Mouse (Mus musculus) heart, embryonic 13.5 days (tissue): ENCODE measurements around the gene Wfdc6a. TPM values are rescaled to one million over a fixed set of nuclear protein-coding genes. Genes with fewer than 3 reads are reported as not detected.
"Not testable (repeated sequence)": the region's sequence is repeated elsewhere in the genome, so short reads cannot be mapped to it uniquely, and the experiment has no call there.

Source experiments
- ATAC-seq: fragments of 200-750 bp; cut with Nextera tagmentation; 2 replicates; pipeline ENCODE4 v1.8.0; 2017; ENCODE audit warnings: moderate TSS enrichment; ENCODE audit not compliant: insufficient number of reproducible peaks, low FRiP score, low TSS enrichment; ENCODE audit errors: extremely low read depth
- H3K27ac ChIP-seq: fragments of 300-500 bp; sonication (generic); replicated peaks from 2 replicates; pipeline ENCODE4 v1.5.1; 2015; ENCODE audit warnings: moderate library complexity, mild to moderate bottlenecking, inconsistent platforms
- H3K27me3 ChIP-seq: fragments of 300-500 bp; sonication (generic); replicated peaks from 2 replicates; pipeline ENCODE4 v1.6.1; 2015; ENCODE audit warnings: mild to moderate bottlenecking, inconsistent platforms
- H3K36me3 ChIP-seq: fragments of 300-500 bp; sonication (generic); 2 replicates; pipeline ENCODE4 v1.6.1; 2015; ENCODE audit warnings: mild to moderate bottlenecking, inconsistent platforms
- H3K4me1 ChIP-seq: fragments of 300-500 bp; sonication (generic); 2 replicates; pipeline ENCODE4 v1.6.1; 2015; ENCODE audit warnings: inconsistent platforms
- H3K4me2 ChIP-seq: fragments of 300-500 bp; sonication (generic); 2 replicates; pipeline ENCODE4 v1.6.1; 2015; ENCODE audit warnings: inconsistent platforms, mild to moderate bottlenecking, moderate library complexity
- H3K4me3 ChIP-seq: fragments of 300-500 bp; sonication (generic); 2 replicates; pipeline ENCODE4 v1.5.1; 2015; ENCODE audit warnings: moderate library complexity, mild to moderate bottlenecking, inconsistent platforms
- H3K9ac ChIP-seq: fragments of 300-500 bp; sonication (generic); 2 replicates; pipeline ENCODE4 v1.6.1; 2015; ENCODE audit warnings: inconsistent platforms, mild to moderate bottlenecking, moderate library complexity
- H3K9me3 ChIP-seq: fragments of 300-500 bp; sonication (generic); 2 replicates; pipeline ENCODE4 v1.6.1; 2016; ENCODE audit warnings: inconsistent platforms
- WGBS: fragments of 180-500 bp; shearing (Covaris S2); methylation state at CpG from one replicate; pipeline ENCODE4 v1.1.7; 2015; ENCODE audit warnings: mixed read lengths; 5-methylcytosine and 5-hydroxymethylcytosine counted together
- polyA plus RNA-seq: library from polyadenylated mRNA; unstranded; fragments of >200 nt; fragmentation: Nextera tagmentation; extraction: Ambion mirVana; gene quantifications from 2 replicates; pipeline ENCODE4 v1.2.1, GENCODE M21; 2015

The Wfdc6a gene
- 0.44 TPM in 1 of 2 replicates, not detected in the other for polyA plus RNA-seq

GRCm38 (mm10) chr2:164585025-164585725, at the start of gene Wfdc6a:
Gene Wfdc6a (minus strand): TSS chr2:164585447.
- whole genome bisulfite sequencing, result 50% methylated on average over 13 of the region's 13 CpGs
- H3K4me2 ChIP-seq, H3K4me1 ChIP-seq, H3K36me3 ChIP-seq, H3K9ac ChIP-seq, H3K27ac ChIP-seq, ATAC-seq, H3K4me3 ChIP-seq, H3K9me3 ChIP-seq: not testable (repeated sequence)
- peaks cover 11% of the 10 kb centered on the region; the same call in 1 of the 2 replicates for H3K27me3 ChIP-seq

GRCm38 (mm10) chr2:164621775-164622174, 36.5 kb upstream of the Wfdc6a start:
- H3K4me2 ChIP-seq, result no peak overlapping the region
- no peaks in the 10 kb centered on the region for H3K4me1 ChIP-seq
- H3K27me3 ChIP-seq, result no peaks in the 10 kb centered on the region
- H3K9ac ChIP-seq, result no peak overlapping the region
- no peak overlapping the region for H3K4me3 ChIP-seq
- 70% methylated on average over 4 of the region's 4 CpGs for WGBS
- no peak for ATAC-seq
- H3K9me3 ChIP-seq, result no peaks in the 10 kb centered on the region
- H3K36me3 ChIP-seq, result no peaks in the 10 kb centered on the region
- H3K27ac ChIP-seq, result no peak overlapping the region

DNA sequence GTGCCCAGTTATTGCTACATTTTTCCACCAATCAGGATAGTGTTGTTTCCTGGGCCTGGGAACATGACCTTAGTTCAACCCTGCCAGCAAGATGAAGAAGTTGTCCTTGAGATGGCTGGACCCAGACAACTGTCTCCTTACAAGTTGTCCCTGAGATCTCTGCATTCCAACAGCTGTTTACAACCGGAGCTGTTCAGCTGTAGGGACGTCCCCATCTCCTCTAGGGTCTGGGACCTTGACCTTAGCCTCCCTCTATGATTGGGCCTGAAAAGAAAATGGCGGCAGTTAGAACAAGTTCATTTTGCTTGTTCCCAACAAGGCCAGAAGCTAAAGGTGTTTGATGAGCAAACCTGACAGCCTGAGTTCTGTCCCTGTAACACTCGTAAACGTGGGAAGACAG, 33.8 kb upstream of the Wfdc6a start:
- no peak overlapping the region for H3K4me3 ChIP-seq
- H3K27me3 ChIP-seq, result no peaks in the 10 kb centered on the region; the same call in 1 of the 2 replicates
- WGBS, result 68% methylated on average over 5 of the region's 5 CpGs
- H3K36me3 ChIP-seq, result no peaks in the 10 kb centered on the region
- no peak overlapping the region for H3K27ac ChIP-seq
- no peak overlapping the region for H3K9ac ChIP-seq
- H3K4me2 ChIP-seq, result no peak overlapping the region
- no peaks in the 10 kb centered on the region for H3K4me1 ChIP-seq
- no peaks in the 10 kb centered on the region for H3K9me3 ChIP-seq
- no peak for ATAC-seq

- 76% methylated on average over 3 of the region's 3 CpGs for WGBS
- no peak overlapping the region for H3K27ac ChIP-seq
- no peak overlapping the region for H3K4me3 ChIP-seq
- peaks cover 3% of the 10 kb centered on the region; the same call in 1 of the 2 replicates for H3K27me3 ChIP-seq
- H3K4me2 ChIP-seq, result no peak overlapping the region
- no peaks in the 10 kb centered on the region for H3K36me3 ChIP-seq
- no peak overlapping the region for H3K9ac ChIP-seq
- no peak for ATAC-seq
- no peaks in the 10 kb centered on the region for H3K4me1 ChIP-seq
- no peaks in the 10 kb centered on the region for H3K9me3 ChIP-seq
These were observed 30.1 kb upstream of the Wfdc6a start for GRCm38 (mm10) chr2:164615386-164615785.

DNA sequence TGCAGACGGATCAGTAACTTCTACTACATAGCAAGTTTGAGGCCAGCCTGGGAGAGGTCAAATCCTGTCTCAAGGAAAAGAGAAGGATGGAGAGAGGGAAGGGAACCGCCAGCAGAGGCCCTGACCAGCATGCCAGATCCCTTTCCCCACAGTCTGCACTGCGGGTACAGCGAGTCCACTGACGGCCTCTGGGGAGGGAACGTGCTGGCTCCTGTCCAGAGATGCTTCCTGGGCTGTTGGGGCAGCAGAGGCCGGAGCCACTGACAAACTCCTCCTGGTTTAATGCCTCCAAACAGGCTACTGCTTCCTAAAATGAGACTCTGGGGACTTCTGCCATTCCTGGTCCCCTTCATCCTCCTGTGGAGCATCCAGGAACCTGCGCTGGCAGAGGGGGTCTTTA, 28.2 kb upstream of the Wfdc6a start, which contains the start of the genes Wfdc6b and Wfdc8:
Gene Wfdc6b (plus strand): TSS at position 52 of the 400 bp plus-strand sequence.
Gene Wfdc8 (minus strand): TSS at position 156 of the 400 bp plus-strand sequence.
- H3K27ac ChIP-seq, H3K4me3 ChIP-seq, H3K9me3 ChIP-seq, H3K4me2 ChIP-seq, H3K4me1 ChIP-seq, H3K36me3 ChIP-seq, H3K9ac ChIP-seq, H3K27me3 ChIP-seq, ATAC-seq: not testable (repeated sequence)
- 46% methylated on average over 8 of the region's 8 CpGs for WGBS

DNA sequence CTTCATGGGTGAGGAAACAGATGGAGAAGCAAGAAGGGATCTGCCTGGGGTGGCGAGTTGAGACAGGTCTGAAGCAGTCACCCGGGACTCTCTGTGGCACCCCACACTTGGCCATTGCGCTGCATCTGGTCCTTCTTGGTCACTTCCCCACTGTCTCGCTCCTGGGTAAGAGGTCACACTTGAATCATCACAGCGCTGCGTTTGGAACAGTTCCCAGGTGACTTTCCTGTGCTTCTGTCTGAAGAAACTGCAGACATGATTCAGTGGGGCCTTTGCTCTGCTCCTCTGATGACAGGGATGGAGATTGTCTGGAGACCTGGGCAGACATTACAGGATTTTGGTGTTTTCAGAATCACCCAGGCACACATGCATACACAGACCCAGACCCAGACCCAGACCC, 23.5 kb upstream of the Wfdc6a start:
- no peaks in the 10 kb centered on the region for H3K4me1 ChIP-seq

DNA sequence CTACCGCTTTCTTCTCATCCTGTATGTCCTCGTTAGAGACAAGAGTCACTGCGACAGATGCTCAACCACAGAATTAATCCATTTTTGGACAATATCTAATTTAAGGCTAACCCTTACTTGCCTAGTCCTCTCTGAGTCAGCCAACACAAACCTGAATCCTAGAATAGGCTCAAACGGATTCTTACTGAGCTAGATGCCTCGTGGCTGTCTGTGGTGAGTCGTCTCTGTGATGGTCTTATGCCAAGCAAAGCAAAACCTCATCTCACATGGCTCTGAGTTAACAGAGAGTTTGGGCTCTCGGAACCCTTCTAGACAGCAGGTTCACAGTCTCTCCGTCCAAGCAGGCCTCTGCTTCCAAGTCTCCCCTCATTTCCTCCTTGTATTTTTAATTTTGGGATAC, 19.2 kb upstream of the Wfdc6a start:
- no peaks in the 10 kb centered on the region for H3K4me1 ChIP-seq
- WGBS, result 75% methylated on average over 8 of the region's 8 CpGs

More for the DNA sequence above, 23.5 kb upstream of the Wfdc6a start:
- Histone ChIP-seq H3K4me3 (no peak overlapping the region), H3K9ac (no peak overlapping the region), H3K36me3 (no peaks in the 10 kb centered on the region), H3K27me3 (peaks cover 19% of the 10 kb centered on the region), H3K4me2 (no peak overlapping the region), H3K27ac (no peak overlapping the region), H3K9me3 (0 out of 2 replicates have a peak, but pooled peaks cover under 1% of the 10 kb centered on the region)
- 63% methylated on average over 6 of the region's 6 CpGs for WGBS
- ATAC-seq, result no peak

DNA sequence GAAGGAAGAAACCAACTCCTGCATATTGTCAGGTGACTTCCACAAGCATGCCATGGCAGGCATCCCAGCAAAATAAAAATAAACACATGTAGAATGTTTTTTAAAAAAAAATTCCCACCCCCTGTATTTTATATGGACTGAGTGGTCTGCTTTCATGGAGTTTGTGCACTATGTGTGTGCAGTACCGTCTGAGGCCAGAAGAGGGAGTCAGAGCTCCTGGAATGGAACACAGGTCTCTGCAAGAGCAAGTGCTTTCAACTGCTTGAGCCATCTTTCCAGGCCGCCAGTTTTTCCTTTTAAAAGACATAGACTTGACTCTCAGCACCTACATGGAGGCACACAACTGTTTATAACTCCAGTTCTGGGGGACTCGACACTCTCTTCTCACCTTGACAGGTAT, 18.2 kb upstream of the Wfdc6a start:
- H3K9ac ChIP-seq, result no peak overlapping the region
- H3K27ac ChIP-seq, result no peak overlapping the region
- WGBS, result 79% methylated on average over 3 of the region's 3 CpGs
- H3K9me3 ChIP-seq, result peaks cover 5% of the 10 kb centered on the region; the same call in 1 of the 2 replicates
- no peak for ATAC-seq
- H3K4me2 ChIP-seq, result no peak overlapping the region
- H3K4me1 ChIP-seq, result no peaks in the 10 kb centered on the region
- H3K27me3 ChIP-seq, result peaks cover 12% of the 10 kb centered on the region
- H3K36me3 ChIP-seq, result no peaks in the 10 kb centered on the region
- H3K4me3 ChIP-seq, result no peak overlapping the region

More for the DNA sequence above, 19.2 kb upstream of the Wfdc6a start:
- H3K9ac ChIP-seq, result no peak overlapping the region
- H3K4me3 ChIP-seq, result no peak overlapping the region
- no peak overlapping the region for H3K27ac ChIP-seq
- ATAC-seq, result no peak
- no peak overlapping the region for H3K4me2 ChIP-seq
- no peaks in the 10 kb centered on the region for H3K36me3 ChIP-seq
- peaks cover 5% of the 10 kb centered on the region; the same call in 1 of the 2 replicates for H3K9me3 ChIP-seq
- H3K27me3 ChIP-seq, result peaks cover 16% of the 10 kb centered on the region

- Histone ChIP-seq H3K27me3 (no peaks in the 10 kb centered on the region), H3K9me3 (peaks cover 5% of the 10 kb centered on the region; the same call in 1 of the 2 replicates), H3K4me1 (no peaks in the 10 kb centered on the region), H3K27ac (no peak overlapping the region), H3K36me3 (no peaks in the 10 kb centered on the region), H3K4me3 (no peak overlapping the region), H3K4me2 (no peak overlapping the region), H3K9ac (no peak overlapping the region)
- ATAC-seq, result no peak
- WGBS, result 60% methylated on average over 3 of the region's 3 CpGs
These were observed 14.9 kb upstream of the Wfdc6a start for GRCm38 (mm10) chr2:164600179-164600578.

DNA sequence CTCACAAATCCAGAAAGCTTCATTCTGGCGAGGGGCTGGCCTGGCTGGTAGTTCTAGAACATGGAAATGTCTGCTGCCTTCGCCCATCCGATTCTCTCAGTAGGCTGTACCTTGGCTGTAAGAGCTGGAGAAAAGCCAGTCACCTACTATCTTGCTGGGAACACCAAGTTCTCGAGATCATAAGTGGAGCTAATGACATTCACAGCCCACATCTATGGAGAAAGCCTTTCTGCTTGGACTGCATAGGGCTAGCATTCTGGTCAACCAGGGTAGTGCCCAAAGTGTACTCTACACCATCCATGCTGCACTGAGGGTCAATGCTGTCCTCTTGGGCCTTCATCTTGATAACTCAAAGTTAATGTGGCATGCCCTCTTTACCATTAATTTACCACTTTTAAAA, 8.2 kb upstream of the Wfdc6a start, which contains the start of gene Eppin:
Gene Eppin (minus strand): TSS at position 101 of the 400 bp plus-strand sequence.
- Histone ChIP-seq H3K9ac (no peak within 1 kb of the TSS), H3K36me3 (no peaks in the 10 kb centered on the region), H3K4me3 (no peak within 1 kb of the TSS), H3K4me2 (no peak within 1 kb of the TSS), H3K27ac (no peak within 1 kb of the TSS), H3K9me3 (no peaks in the 10 kb centered on the region), H3K27me3 (peaks cover 18% of the 10 kb centered on the region; the same call in 1 of the 2 replicates), H3K4me1 (no peaks in the 10 kb centered on the region)
- ATAC-seq, result no peak
- 63% methylated on average over 4 of the region's 4 CpGs for WGBS

DNA sequence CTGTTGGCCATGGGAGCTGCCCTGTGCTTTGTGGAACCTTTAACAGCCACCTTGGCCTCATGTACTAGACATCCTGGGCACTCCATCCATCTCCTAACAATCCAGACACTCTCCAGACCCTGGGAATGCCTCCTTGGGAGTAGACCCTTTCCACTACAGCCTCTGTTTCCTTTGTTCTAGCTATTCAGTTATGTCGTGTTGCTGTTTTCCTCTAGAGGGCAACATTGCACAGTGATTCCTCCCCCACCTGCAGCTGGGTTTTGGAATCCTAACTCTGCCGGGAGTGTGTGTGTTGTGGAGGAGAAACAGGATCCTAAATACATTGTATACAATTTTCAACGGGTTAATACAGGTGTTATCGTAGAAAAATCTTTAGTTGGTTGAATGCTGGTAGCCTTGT, 6.8 kb upstream of the Wfdc6a start:
- Histone ChIP-seq H3K4me2 (no peak overlapping the region), H3K9ac (no peak overlapping the region), H3K9me3 (no peaks in the 10 kb centered on the region), H3K4me1 (no peaks in the 10 kb centered on the region), H3K27ac (no peak overlapping the region), H3K4me3 (no peak overlapping the region), H3K27me3 (peaks cover 20% of the 10 kb centered on the region; the same call in 1 of the 2 replicates), H3K36me3 (no peaks in the 10 kb centered on the region)
- 10% methylated on average over 4 of the region's 4 CpGs for WGBS
- no peak for ATAC-seq

GRCm38 (mm10) chr2:164573359-164573758, 11.9 kb downstream of the Wfdc6a start, which contains the start of gene Spint3:
Gene Spint3 (minus strand): TSS chr2:164573459.
- H3K4me3 ChIP-seq, H3K9ac ChIP-seq, H3K9me3 ChIP-seq, H3K36me3 ChIP-seq, H3K4me2 ChIP-seq, H3K27me3 ChIP-seq, ATAC-seq, H3K4me1 ChIP-seq, H3K27ac ChIP-seq: not testable (repeated sequence)
- WGBS, result 71% methylated on average over 6 of the region's 6 CpGs
